Mouse (Mus musculus) urinary bladder, postnatal 36 days (tissue): ENCODE measurements around the gene Srp68.

Source experiments
- DNase-seq, 2 experiments: peaks; one replicate each; pipeline ENCODE4 v3.0.0; 2022; ENCODE audit warnings: low spot score in 2 of 2, mixed read lengths in 1 of 2

Gene Srp68

DNA sequence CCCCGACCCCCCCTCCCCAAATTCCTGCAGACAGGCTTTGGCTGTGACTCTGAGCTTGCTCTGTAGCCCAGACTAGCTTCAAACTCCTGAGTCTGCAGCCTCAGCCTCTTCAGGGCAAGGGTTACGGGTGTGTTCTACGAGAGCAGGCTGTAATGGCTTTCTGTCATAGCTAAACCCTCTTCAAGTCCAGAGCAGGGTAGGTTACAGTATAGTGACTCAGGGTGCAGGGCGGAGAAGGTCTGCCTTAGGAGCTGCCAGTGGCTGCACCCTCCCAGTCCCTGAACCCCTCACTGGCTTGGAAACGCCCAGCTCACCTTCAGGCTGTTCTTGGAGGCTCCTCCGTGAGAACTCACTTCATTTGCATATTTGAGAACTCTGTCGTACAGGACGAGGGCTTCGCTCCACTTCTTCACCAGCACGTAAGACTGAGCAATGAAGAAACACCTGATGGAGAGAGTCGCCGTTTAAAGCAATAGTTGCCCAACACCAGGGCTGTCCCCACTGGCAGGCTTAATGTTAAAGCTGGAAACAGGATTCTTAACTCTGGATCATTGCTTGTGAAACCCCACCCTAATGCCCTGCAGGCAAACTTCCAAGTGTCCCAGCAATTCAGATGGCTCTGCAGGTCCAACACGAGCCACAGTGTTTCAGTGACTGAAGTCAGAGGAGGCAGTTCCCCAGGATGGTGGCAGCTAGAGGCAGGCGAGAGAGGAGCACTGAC, 26.4 kb downstream of the Srp68 start:
- DNase-seq, result no peak

DNA sequence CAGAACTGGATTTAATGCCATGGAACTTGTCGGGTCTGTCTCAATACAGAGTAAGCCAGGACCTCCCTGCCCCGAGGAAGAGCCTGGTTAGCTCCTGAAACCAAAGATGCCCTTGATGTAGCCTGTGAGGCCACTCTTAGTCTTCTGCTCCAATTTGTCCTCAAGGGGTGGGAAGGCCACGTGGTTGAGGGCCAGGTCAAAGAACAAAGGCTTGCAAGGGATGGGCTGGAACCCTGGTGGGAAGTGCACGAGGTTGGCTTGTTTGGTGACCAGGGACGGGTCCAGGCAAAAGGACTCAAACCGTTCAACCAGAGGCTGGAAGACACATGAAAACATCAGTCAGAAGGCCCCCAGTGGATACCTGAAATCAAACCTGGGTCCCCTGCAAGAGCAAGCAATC, 28.4 kb downstream of the Srp68 start:
- DNase-seq, result no peak

DNA sequence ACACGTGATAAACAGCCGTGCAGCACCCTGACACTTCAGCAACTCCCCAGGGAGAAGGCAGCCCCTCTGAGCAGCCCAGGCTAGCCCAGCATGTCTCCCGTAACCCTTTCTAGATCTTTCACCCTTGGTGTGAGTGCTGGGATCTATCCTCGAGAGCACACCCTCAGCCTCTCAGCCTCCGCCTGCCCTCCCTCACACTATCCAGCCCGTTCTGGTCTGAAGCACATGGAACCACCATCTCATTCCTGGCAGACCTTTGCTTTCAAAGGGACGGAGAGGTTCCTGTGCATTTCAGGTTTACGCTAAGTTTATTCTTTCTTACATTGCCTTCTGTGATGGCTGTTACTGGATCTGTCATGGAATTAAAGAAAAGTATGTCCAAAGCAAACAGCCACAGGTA, 29.4 kb downstream of the Srp68 start:
- no peak for DNase-seq

DNA sequence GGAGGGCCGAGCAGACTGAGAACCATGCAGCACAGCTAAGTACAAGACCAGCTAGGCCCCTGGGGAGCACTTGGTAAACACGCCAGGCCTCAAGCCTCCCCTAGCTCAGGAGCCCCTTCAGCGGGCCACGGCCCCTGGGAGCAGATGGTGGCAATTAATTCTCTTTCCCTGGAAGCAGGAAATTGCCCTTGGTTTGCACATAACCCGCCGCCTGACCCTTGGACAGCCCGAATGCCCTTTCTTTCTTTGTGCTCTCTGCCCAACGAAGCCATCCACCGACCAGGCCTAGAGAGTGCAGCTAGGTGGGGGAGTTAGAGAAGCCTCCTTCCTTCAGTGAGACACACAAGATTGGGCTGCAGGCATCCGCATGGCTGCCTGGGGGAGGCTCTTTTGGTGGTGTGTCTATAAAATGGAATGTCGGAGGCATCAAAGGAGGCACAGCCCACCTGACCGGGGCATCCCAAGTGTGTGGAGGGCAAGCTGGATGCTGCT, 32.2 kb downstream of the Srp68 start:
- DNase-seq, result no peak

DNA sequence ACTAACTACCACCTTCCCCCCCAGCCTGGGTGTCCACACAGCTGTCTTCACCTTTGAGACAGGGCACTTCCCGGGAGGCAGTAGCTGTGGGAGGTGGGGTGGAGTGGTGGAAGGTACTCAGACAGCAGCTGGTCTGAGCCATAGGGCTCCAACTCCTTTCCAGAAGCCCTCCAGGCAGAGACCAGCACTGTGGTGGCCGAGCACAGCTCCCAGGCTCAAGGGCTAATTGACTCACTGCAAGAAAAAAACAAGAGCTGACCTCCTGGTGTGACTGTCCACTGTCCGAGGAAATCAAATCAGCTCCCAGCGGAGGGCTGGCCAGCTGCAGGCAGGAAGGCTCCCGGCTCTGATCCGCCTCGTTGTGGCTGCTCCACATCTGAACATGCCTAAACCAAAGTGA, 34.2 kb downstream of the Srp68 start:
- no peak for DNase-seq

DNA sequence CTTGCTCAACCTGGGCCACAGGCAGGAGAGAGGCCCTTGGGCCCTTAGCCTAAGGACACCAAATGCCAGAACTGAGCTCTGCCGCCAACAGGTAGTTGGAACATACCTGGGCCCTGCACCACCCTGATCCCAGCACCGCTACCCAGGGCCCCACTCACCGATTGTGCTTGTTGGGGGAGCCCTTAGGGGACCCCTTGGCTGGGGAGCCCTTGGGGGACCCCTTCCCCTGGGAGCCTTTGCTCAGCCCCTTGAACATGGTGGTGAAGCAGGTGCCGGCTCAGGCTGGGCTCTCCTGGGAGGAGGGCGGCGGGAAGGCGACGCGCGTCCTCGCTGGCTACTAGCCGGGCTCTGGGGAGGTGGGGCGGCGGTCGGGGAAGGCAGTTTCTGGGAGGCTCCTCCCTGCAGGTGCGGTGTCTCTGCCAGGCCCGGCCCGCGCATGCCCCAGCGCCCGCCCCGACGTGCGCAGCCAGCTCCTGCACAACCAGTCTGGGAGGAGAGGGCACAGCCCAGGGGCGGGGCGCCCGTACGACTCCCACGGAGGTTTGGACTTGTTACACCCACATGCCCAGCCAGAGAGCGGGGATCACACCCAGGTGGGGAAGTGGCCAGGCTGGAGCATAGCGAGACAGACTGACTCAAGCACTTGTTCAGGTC, 36.1 kb downstream of the Srp68 start, which contains the start of gene Evpl:
TSS of gene Evpl (minus strand) at position 336 of the 654 bp plus-strand sequence.
- DNase-seq, result peak; percentile 80 to 92

DNA sequence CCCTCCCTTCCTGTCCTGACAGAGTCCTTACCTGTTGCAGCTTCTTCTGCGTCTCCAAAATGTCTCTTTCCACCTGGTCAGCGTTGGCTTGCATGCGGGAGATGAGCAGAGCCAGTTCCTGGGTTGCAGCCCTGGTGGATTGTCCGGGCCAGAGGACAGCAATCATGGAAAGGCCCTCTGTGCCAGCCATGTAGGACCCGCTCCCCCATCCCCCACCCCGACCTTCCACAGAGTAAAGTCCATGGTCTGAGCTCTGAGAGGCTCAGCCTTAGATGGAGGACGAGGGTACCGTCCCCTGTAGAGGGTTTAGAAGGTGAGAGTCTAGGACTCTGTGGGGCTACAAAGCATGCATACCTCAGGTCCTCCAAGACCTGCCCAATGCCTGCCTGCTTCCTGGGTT, 39.1 kb downstream of the Srp68 start:
- no peak for DNase-seq

DNA sequence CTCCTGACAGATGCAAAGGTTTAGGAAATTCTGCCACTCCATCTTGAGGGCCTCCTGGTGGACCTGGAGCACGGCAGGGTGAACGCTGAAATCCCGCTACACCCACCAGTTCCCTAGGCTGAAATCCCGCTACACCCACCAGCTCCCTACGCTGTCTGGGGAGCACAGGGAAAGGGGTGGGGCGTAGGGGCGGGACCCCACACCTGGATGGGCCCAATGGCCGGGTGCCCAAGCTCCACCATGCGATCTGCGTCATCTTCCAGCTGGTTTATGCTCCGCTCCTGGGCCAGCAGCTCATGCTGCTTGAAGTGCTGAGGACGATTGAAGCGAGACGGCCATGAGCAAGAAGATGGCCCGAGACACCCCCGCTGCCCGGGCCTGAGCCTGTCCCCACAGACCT, 41.6 kb downstream of the Srp68 start:
- no peak for DNase-seq

DNA sequence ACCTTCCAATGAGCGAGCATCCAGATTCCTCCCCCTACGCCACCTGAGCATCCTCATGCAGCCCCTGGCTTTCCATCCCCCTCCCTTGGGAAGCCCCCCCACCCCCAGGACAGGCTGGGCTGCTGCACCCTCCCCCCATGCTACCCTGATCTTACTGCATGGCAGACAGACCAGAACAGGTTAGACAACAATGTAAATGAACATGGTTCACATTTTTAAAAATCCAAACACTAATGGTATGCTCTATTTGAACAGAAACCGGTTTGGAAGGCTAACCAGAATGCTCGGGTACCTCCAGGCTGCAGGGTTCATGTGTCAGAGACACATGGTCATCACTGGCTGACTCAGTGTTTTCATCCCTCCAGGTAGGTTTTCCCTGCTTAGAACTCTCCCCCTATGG, 45.3 kb downstream of the Srp68 start:
- no peak for DNase-seq

DNA sequence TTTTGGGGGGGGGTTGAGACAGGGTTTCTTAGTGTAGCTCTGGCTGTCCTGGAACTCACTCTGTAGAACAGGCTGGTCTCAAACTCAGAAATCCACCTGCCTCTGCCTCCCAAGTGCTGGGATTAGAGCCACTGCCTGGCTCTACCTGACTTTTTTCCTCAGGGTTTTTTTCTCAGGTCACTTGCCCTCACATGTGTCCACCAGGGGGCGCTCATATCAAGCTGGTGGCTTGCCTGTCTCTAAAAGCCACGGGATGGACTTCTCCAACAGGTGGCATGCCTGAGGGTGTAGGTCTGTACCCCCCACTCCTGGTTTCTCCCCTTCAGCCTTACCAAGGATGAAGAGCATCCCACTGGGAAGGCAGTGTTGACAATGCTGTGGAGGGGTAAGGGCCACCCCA, 47.6 kb downstream of the Srp68 start:
- DNase-seq, result peak; percentile 75 to 85

DNA sequence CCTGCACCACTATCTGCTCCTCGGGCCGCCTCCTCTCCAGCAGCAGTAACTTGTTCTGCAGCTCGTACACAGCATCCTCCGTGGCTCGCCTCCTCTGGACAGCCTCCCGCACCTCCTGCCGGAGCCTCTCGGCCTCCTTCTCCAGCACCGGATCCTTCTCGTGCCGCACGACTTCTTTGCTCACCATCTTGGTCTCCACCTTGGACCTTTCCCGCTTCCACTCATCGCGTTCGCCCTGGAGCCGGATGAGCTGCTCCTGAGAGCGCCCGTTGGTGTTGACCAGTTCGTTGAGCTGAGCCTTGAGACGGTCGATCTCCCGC, 51.3 kb downstream of the Srp68 start:
- no peak for DNase-seq

DNA sequence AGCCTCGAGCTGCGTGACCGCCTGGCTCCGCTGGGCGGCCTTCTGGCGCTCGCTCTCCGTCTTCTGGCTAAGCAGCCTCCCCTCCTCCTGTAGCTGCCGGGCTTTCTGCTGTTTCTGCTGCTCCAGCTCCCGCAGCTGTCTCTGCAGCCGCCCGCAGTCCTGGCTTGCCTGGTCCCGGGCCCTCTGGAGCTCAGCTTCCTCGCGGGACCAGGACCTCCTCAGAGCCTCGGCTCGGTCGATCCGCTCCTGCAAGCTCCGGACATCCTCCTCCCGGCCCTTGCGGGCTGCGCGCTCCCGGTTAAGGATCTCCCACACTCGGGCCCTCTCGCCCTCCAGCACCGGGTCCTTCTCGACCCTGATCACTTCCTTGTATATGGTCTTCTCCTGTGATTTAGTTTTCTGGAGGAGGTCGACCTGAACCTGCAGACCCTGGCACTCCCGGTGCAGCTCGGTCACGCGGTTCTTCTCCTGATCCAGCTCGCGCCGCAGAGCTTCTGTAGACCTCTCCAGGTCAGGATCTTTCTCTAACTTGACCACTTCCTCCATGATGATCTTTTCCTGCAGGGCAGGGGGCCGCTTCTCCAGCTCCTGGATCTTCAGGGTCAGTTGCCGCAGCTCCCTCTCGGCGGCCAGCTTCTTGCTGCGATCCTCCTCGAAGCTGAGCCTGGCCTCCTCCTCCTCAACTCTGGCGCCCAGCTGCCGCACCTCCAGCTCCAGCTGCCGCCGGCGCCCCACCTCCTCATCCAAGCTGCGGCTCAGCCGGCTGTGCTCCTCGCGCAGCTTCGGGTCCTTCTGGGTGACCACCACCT, 51.9 kb downstream of the Srp68 start:
- no peak for DNase-seq

DNA sequence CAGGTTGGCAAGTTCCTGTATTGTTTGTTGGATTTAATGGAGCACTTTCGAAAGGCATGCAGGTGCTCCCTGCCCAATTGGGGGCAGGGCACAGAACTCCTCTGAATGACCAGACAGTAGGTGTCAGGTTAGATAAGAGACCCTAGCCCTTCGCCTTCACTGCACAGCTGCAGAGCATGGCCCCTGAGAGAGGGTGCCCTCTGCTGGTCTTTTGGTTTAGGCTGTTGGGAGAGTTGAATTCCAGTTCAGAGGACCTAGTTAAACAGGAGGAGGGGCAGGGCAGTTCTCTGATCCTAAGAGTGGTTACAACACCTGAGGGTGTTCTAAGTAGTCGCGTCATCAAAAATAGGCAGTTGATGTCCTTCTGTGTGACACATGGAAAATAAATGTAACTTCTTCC, 54.1 kb downstream of the Srp68 start:
- DNase-seq, result peak in 1 of 2 experiments; percentile 63

DNA sequence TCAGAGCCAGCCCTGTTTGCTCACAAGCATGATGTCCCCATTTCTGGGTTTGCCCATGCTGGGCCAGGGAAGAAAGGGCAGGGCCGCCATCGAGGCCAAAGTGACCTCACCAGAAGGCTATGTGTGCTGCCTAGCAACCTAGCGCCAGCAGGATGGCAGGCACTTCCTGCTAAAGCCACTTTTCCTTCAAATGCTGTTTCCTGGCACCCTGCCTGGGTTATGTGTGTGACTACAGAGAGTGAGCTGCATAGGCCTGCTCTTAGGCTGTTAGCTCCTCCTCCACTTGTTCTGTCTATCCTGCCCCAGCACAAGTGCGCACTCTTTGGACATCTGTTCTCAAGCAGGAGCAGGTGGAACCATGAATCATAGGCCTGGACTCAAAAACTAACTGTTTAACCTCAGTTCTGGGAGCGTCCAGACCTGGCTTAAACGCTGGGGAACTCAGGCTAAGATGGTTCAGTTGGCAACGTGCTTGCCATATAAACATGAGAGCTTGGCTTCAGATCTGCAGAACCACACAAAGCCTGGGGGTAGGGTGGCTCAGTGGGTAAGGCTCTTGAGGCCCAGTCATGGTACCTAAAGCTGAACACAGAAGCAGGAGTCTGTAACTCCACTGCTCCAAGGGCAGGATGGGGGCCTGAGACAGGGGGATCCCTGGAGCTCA, 55.1 kb downstream of the Srp68 start:
- DNase-seq, result peak; percentile 80 to 92

DNA sequence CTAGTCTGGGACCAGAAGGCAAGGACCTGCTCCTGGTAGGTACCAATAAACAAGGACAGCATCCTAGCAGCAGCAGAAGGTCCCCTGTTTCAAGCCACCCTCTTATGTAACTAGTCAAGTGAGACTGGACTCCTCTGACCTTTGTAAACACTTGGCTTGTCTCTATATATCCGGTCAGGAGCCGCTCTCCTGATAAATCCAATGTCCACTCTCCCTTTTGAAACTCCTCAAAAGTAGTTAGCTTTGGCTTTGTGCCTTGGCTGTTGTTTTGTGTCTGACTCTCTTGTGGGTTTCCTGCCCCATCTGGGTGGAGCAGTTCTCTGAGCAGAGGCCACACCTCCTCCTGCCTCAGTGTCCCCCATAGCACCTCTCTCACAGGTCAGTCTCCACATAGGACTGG, 55.8 kb downstream of the Srp68 start:
- DNase-seq, result no peak

DNA sequence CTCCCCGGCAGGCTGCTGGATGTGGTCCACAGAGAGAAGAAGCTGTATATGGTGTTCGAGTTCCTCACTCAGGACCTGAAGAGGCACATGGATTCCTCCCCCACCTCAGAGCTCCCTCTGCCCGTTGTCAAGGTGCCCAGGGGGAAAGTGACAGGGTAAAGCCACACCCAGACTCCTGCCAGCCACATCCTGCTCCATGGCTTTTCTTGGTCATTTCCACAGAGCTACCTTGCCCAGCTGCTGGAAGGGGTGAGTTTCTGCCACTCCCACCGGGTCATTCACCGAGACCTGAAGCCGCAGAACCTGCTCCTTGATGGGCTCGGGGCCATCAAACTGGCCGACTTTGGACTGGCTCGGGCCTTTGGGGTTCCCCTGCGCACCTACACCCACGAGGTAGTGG, 57.5 kb downstream of the Srp68 start:
- no peak for DNase-seq

DNA sequence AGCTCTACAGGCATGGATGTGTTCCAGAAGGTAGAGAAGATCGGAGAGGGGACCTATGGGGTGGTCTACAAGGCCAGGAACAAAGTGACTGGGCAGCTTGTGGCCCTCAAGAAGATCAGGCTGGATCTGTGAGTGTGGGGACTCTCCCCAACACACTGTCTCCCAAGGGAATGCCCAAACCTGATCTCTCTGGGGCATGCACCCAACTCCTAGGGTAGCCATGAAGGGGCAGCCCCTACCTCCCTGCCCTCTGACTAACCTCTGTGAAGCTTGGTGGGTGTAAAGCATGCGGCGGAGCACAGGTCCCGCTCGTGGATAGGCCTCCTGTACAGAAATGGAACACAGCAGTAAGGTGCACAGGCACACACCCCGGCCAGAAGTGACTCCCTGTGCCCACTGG, 58.0 kb downstream of the Srp68 start:
- DNase-seq, result no peak

DNA sequence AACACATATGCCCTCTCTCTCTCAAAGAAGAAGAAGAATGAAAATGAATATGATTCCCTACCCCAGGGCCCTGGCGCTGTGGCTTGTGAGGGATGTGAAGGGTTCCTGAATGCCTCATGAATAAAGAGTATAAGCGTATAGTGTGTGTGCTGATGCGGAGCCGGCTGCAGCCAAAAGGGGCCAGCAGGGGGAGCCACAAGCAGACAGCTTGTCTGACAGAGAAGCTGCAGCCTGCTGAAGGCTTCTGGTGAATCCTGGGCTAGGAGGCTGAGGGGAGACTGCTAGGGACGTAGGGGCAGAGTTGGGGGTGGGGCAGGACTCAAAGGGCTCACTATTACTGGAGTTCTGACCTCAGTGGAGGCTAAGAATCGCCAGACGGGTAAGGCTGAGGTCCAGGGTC, 58.8 kb downstream of the Srp68 start:
- DNase-seq, result no peak

DNA sequence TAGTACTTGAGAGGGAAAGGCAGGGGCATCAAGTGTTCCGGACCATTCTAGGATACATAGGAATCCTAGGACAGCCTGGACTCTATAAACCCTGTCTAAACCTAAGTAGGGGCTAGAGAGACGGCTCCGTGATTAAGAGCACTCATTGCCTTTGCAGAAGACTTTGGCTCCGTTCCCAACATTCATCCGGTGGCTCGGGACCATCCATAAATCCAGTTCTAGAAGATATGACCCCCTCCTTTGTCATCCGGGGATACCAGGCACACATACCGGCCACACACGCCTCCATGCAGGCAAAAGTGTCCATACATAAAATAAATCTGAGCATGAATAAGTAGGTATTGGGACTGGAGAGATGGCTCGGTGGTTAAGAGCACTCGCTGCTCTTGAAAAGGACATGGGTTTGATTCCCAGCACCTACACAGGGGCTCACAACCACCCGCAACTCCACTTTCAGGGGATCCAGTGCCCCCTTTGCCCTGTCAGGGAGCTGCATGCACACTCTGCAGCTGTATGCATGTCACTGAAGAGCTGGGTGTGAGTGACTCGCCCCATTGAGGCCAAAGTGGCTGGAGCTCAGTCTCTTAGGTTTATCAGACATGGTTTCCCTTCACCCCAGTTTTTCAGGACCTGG, 60.0 kb downstream of the Srp68 start:
- DNase-seq, result no peak

DNA sequence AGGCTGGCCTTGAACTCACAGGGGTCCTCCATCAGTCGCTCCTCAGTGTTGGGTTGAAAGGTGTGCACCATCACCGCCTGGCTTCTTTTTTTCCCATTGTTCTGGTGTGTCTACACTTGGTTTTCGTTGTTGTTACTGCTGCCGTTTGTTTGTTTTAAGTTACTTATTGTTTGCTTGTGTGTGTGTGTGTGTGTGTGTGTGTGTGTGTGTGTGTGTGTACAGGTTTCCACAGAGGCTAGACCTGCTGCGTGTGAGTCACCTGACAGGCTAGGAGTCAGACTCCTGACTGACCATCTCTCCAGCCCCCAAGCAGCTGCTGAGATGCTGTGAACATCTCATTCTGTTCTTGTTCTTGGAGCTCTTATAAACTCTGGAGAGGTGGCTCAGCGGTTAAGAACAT, 61.2 kb downstream of the Srp68 start:
- DNase-seq, result no peak

DNA sequence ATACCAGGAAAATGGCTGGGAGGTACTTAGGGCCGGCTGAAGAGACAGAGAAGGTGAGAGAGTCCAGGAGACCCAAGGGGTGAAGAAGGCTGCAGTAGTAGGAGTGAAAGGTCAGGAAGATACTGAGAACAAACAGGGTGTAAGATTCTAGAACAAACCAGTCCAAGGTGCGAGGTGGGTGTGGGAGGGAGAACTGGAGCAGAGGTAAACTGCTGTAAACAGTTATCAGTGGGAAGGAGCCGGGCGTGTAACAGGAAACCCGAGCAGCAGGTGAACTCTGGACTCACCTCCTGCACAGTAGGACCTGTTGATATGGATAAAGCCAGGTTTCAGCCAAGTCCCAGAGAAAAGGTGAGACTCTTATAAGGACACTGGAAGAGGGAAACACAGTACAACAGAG, 63.3 kb downstream of the Srp68 start:
- DNase-seq, result no peak

DNA sequence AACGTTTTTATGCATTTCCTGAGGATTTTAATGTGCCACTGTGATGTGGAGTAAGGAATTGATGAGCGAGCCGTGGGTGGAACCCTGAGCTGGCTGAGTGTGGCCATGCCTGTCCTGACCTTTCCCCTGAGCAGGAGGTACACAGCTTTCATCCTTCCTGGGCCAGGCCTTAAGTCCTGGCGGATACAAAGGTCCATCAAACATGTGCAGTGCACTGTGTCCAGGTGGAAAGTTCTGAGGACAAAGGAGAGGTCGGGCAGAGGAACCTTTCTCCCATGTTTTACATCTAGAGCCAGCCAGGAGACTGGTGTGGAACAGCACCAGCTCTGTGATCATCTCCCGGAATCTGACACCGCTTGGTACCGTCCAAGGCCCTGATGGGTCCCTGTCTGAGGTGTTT, 64.8 kb downstream of the Srp68 start:
- no peak for DNase-seq
